Mouse (Mus musculus): ENCODE data around the gene Kif9.

GRCm38 (mm10) chr9:110529002-110529737 is 52.4 kb downstream of the Kif9 start:
- TF ChIP-seq POLR2A (IDR thresholded peaks at IDR 0.05; ENCODE audit: insufficient read length, low read depth) (no peak), SRF (IDR thresholded peaks at IDR 0.05; ENCODE audit: control insufficient read depth, insufficient read length, low read depth) (no peak), E2F4 (IDR thresholded peaks at IDR 0.05; ENCODE audit: insufficient read depth) (no peak)
